Mouse (Mus musculus) urinary bladder, postnatal 25 days (tissue): ENCODE data around the gene Actn4.
"Not testable (repeated sequence)": the region's sequence is repeated elsewhere in the genome, so short reads cannot be mapped to it uniquely, and the experiment has no call there.

ENCODE experiments used
- DNase-seq: peaks from one replicate; pipeline ENCODE4 v3.0.0; 2022; ENCODE audit warnings: low spot score

Gene Actn4

DNA sequence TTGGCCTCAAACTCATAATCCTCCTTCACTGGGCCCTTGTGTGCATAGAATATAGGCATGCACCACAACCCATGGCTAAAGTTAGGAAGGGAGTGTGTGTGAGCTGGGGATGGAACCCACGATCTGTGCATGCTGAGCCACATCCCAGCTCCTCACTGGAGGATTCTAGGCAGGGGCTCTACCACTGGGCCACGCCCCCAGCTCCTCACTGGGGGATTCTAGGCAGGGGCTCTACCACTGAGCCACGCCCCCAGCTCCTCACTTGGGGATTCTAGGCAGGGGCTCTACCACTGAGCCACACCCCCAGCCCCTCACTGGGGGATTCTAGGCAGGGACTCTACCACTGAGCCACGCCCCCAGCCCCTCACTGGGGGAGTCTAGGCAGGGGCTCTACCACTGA lies 78.4 kb downstream of the Actn4 start:
- not testable (repeated sequence) for DNase-seq

DNA sequence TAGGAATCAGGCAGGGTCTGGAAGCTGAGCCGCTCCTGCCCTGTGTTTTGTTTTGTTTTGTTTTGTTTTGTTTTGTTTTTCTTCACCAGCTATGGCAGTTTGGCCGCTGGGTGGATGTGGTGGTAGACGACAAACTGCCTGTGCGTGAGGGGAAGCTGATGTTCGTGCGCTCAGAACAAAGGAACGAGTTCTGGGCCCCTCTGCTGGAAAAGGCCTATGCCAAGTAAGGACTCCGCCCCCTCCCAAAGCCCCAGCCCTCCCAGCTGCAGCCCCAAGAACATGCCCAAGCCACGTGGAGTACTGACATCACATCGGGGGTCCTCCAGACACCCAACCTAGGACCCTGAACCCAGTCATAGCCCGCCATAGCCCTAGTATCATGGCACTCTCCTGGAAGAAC lies 79.1 kb downstream of the Actn4 start:
- no peak for DNase-seq

DNA sequence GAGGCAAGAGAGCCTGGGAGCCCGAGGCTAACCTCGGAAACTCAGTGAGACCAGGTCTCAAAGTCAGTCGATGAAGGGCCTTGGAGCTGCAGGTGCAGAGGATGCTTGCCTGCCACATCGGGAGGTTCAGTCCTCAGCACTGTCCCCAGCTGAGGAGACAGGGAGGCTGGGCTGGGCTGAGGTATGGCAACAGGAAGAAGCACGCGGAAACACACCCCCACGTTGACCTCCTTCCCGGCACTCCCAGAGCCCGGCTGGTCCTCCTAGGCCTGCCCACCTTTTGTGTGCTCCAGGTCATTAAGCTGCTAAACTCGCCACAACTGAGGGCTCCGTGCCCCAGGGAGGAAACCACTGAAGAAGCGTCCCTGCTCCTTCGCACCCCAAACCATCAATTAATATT lies 80.9 kb downstream of the Actn4 start, which contains the start of gene Capn12:
Gene Capn12 (plus strand): TSS at position 224 of the 400 bp plus-strand sequence.
- DNase-seq: no peak

DNA sequence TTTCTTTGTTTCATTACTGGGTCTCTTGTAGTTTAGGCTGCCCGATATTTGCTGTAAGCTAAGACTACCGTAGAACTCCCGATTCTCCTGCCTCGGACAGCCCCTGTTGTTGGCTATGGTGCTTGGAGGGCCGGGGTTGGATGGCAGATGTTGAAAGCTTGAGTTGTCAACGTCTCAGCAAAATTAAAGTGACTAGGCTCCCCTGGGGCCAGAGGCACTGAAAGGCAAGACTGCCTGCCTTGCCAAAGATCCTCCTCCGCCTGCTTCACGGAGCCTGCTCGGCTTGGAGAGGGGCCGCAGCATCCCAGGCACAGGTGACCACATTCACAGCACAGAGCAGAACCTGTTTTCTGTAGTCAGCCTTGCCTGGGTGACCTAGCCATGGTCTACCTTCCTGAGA lies 81.6 kb downstream of the Actn4 start:
- DNase-seq: no peak

DNA sequence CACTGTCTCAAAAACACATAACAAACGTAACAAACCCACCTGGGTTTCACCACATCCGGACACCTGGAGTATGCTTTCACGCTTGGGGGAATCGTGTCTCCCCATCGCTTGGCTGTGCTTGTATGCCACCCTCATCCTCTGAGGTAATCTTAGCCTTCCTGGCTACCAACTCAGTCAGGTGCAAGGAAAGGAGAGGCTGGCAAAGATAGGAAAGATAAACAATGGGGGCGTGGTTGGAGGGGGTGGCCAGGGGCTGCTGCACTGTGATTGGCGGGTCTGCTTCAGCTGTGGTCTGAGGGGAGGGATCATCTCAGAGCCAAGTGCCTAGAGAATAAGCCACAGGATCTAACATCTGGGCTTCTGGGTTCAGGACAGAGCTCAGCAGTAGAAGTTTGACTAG lies 82.5 kb downstream of the Actn4 start:
- DNase-seq: no peak

DNA sequence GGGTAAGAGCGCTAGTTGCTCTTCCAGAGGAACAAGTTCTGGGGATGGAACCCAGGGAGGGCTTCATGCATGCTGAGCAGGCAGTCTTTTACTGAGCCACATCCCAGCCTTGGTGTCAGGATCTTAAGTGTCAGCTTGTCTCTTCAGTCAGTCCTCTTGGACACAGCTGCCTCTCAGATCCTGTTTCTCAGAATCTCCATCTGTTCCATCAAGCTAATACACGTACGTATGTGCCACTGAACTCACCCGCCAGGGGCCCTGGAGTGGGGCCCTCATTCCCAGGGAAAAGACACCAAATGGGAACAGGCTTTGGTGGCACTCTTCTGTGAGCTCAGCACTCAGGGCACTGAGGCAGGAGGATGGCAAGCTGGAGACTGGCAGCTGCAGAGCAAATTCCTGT lies 84.3 kb downstream of the Actn4 start:
- DNase-seq: no peak

DNA sequence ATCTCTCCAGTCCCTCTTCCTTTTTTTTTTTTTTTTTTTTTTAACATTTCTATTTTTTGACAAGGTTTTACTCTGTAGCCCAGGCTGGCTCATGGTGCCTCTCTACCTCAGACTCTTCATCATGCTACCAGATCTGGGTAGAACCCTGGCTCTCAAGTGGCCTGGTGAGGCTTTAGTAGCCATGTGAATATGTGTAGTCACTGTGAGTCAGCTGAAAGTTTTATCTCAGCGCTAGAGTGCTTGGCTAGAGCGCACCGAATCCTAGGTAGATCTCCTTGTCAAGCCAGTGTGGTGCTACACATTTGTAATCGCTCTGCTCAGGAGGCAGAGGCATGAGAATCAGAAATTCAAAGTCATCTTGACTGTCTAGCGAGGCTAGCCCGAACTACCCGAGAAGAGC lies 85.0 kb downstream of the Actn4 start:
- DNase-seq: no peak

DNA sequence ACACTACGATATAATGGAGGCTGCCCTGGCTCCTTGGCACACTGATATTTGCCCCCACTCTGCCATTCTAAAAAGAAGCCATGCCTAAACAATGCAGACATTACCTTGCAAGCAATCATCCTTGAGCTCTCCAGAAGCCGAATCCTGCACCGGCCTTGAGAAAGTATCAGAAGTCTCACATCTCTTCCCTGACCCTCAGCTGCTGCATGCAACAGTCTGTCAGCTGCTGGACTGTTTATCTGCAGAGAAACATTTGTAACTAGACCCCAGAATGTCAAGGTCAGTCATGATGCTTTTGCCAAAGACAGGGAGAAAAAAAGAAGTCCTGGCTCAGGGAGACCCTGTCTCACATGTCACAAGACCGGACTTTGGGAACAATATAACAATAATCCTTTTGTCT lies 86.0 kb downstream of the Actn4 start:
- DNase-seq: no peak

DNA sequence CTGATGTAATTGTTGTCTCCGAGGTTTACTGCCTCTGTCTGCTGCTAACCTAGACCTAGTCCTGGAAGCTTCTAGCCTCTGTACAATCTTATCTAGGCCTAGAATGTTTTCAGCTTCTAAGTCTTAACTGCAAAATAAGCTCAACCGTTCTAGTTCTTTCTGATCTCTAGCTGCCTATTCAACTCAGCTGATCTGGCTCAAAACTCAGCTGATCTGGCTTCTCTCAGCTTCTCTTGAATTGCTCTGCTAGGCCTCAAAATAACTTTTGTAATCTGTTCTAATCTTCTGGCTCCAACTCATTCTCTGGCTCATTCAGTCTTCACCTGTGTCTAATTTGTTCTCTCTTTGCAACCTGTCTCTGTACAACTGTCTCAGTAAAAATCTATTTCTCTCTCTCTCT lies 87.6 kb downstream of the Actn4 start:
- no peak for DNase-seq

DNA sequence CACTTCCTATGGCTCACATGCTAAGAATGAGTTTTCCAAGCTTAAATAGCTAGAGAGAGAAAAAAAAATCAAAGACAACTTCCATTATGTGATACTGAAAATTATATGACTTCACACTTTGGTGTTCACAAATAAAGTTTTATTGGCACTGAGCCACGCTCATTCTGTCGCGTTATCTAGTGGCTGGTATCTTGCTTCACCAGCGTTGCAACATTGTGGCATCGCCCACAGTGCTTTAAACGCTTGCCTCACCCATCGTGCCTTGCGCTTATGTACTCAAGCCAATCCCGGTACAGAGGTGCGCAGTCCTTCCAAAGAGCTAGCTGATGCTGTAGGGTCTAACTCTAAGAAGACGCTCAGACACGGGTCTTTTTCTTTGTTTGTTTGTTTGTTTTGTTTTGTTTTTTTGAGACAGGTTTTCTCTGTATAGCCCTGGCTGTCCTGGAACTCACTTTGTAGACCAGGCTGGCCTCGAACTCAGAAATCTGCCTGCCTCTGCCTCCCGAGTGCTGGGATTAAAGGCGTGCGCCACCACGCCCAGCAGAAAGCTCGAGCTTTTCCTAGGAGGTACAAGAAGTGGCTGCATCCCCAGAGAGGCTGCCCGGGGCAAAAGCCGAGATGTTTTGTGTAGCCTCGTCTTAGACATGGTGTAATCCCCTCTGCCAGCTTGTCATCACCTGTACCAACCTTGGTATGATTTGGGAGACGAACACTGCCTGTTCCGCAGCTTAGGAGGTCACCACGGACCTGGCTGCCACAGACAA lies 91.1 kb downstream of the Actn4 start:
- DNase-seq: no peak

DNA sequence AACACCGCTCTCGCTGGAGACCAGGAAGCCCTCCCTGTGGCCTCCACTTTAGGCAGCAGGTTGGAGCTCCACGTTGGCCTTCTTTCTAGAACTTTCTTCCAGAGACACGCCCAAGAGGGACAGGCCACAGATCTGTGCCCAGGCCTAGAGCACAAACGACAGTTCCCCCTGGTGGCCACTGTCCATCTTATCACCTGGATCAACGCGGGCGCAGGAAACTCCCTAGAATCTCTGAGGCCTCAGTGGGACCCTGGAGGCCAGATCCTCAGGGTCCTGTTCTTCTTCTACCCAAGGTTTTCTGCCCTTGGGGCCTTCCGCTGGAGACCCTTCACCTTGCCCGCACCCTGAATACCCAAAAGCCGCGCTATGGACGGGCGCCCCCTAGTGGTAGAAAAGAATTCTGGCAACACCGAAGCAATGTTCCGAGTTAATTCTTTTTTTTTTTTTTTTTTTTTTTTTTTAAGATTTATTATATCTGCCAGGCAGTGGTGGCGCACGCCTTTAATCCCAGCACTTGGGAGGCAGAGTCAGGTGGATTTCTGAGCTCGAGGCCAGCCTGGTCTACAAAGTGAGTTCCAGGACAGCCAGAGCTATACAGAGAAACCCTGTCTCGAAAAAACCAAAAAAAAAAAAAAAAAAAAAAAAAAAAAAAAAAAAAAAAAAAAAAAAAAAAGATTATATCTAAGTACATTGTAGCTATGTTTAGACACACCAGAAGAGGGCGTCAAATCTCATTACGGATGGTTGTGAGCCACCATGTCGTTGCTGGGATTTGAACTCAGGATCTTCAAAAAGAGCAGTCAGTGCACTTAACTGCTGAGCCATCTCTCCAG lies 94.4 kb downstream of the Actn4 start:
- peak; percentile 80 for DNase-seq

DNA sequence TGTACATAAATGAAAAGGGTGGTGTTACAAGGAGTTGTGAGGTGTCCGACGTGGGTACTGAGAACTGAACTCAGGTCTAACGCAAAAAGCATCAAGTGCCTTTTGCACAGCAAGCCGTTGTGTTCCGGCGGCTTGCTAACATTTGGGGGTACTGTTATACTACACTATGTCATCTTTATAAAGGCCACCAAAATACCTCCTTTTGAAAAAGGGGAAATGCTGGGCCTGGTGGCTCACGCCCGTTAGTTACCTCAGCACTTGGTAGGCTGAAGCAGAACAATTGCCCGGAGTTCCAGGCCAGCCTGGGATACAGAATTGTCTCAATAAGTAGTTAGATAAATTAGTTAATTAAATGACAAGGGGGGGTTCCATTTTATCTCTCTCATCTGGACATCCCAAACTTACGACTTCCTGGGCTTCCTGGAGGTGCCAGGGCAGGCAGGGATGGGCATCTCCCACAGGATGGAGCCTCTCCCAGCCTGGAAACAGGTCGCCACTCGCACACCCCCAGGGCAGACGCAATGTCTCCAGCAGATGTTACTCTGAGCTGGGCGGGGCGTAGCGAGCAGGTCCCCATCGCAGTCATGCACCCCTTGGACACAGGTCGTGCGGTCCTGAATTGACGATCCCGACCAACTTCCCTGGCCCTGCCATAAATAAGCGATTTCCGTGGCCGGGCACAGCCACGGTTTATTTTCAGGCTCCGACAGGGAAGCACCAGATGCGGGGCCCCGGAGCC lies 95.2 kb downstream of the Actn4 start:
- DNase-seq: no peak

DNA sequence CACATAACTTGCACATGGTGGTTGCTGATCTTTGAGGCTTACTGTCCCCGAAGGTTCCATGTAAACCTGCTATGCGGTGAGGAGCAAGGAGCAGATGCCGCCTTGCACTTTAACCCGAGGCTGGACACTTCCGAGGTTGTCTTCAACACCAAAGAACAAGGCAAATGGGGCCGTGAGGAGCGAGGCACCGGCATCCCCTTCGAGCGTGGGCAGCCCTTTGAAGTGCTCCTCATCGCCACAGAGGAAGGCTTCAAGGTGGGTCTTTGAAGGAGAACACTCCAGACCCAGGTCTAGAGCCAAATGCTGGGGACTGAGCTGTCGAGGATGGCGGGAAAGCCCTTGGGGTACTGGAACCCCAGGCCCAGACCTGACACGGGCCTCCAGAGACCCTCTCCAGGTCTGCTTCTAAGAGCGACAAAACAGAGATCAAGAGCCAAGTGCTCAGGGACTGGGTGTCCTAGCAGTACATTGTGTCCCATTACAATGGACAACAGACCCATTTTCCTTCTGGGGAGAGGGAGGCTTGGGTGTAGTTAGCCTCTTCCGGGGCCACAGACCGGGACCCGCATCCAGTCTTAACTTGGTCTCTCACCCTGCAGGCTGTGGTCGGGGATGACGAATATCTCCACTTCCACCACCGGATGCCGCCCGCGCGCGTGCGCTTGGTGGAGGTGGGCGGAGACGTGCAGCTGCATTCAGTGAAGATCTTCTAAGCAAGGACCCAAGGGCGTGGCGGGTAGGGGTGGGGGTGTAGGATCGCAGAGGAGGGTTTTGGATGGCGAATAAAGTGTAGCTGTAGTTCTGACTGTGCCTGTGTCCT lies 96.4 kb downstream of the Actn4 start:
- peak; percentile 81 for DNase-seq

DNA sequence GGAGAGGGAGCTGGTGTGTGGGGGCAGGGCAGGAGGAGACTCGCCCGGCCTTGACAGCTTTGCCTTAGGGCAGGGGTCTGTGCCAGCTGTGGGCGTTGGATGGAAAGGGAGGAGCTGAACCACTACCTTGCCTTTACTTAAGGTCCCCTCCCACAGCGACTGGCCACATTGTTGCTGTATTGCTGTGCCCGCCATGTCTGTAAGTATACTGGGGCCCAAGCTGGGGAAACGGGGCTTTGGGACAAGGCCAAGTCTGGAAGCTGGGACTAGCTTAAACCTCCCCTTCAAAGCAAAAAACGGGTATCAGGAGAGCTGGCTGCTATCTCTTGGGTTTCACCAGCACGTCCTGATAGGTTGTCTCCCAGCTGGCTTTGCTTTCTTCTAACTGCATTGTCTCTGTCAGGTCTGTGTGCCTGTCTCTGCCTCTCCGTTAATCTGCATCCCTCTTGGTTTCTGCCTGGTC lies 97.8 kb downstream of the Actn4 start:
- DNase-seq: no peak

DNA sequence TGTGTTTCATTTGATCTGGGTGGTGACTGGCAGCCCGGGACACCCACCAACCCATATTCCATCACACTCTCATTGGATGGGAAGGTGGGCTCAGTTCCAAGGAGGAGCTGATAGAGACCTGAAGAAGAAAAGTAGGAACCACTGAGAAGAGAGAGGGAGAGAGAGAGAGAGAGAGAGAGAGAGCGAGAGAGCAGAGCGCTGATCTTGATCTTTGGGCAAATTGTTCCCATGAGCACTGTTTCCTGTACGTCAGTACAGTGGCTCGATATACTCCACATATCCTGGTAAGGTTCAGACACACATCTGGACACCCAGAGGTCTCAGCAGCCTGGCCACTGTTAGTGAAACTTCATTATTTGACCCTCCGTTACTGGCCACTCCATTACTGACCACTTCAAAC lies 98.6 kb downstream of the Actn4 start, which contains the start of gene Lgals7:
Gene Lgals7 (plus strand): TSS at position 314 of the 400 bp plus-strand sequence.
- DNase-seq: no peak

DNA sequence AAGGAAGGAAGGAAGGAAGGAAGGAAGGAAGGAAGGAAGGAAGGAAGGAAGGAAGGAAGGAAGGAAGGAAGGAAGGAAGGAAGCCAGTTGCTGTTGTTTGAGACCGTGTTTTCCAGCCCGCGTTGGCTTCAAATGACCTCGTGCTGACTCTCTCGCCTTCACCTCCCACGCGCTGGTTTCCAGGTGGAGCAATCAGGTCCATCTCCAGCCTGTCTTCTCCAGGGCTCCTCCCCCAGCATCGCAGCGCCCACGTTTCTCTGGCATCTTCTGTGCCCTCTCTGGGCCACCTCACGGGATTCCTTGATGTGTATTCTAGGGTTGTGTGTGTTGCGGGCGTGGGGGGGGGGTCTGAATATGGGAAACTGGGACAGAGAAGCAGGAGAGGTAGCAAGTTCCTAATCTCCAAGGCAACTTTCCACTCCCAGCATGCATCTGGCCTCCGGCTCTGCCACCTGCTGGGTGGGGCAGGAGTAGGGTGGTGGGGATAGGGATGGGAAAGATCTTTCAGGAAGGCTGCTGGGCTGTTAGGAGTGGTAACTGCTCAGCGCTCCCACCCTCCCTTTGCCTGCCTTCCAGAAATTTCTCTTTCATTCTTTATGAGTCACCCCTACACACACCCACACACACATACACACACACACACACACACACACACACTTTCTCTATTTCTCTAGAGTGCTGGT lies 99.2 kb downstream of the Actn4 start:
- no peak for DNase-seq

DNA sequence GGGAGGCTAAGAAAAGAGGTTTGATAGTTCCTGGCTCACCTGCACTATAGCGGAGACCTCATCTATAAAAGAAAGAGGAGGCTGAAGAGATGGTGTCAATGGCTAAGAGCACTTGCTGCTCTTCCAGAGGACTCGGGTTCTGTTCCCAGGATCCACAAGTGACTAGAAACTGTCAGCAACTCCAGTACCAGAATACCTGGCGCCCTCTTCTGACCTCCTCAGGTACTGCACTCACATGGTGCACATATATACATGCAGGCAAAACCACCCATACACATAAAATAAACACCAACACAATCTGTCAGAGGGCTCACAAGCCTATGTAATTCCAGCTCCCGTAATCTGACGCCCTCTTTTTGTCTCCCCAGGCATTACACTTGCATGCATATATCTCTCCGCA lies 101.2 kb downstream of the Actn4 start:
- DNase-seq: no peak

DNA sequence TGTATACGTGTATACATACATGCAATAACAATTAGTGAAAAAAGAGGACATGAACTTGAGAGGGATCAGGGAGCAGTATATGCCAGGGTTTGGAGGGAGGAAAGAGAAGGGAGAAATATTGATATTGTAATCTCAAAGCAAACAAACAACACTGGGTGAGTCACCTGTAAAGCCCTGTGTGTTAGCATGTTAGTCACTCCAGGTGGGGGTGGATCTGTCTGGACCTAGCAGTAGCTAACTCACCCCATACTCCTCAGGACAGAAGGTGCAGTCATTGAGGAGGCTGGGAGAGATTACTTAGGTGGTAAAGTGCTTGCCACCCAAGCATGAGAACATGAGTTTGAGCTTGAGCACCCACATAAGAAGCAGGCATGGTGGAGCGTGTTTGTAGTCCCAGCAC lies 102.2 kb downstream of the Actn4 start:
- DNase-seq: no peak

DNA sequence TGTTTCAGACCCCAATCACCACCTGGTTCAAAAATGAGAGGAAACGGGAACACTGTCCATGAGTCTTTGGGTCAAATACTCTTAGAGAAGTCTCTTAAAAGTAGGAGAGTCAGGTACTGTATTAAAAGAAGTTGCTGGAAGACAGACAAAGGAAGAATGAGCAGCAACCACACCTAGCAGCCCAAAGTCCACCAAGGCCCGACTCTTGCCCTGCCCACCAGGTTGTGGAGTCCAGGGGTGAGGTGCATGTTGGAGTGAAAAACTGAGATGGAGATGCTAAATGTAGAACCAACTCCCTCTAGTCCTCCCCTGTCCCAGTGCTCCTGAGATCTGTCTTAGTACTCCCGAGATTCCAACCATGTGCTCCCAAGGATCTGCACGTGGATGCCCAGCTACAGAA lies 111.5 kb downstream of the Actn4 start:
- no peak for DNase-seq

DNA sequence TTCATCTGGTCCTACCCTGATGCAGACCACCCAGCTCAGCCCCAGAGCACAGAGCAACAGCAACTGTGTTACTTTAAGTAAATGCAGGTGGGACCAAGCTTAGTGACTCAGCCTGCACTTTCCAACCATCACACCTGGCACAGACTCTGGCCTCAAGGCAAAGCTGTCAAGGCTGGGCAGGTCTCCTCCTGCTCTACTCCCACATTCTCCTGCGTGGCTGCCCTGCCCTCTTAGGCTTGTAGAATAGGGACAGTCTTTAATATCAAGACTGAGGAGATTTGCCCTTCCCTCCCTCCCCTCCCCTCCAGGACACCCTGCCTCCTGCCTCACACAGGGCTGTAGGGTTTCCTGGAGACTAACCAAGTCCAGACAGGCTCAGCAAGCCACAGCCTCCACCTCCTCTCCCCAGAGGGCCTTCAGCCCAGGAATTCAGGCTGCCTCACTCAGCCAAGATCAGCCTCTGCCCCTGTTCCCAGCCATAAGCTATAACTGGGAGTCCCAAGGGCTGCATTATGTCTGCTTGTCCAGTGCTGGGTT lies 112.4 kb downstream of the Actn4 start:
- DNase-seq: no peak

DNA sequence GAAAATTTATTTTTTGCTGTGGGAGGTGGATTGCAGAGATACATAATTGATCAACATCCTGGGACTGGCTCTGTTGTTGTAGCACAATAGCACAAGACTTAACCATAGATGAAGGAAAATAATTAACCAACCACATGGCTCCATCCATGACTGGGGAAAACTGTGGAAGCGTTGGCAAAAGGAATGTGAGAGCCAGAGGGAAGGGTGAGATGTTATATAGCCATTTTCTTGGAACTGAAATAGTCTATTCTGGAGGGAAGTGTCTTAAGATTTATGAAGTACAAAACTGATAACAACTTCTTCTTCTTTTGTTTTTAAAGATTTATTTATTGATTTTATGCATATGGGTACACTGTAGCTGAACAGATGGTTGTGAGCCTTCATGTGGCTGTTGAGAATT lies 114.9 kb downstream of the Actn4 start:
- no peak for DNase-seq
